Mouse (Mus musculus): ENCODE data around the gene Treml4. TPM values are rescaled to one million over a fixed set of nuclear protein-coding genes. Genes with fewer than 3 reads are reported as not detected.

The Treml4 gene
- polyA plus RNA-seq, 1 experiment from 2014 or later = 0.20 TPM

DNA sequence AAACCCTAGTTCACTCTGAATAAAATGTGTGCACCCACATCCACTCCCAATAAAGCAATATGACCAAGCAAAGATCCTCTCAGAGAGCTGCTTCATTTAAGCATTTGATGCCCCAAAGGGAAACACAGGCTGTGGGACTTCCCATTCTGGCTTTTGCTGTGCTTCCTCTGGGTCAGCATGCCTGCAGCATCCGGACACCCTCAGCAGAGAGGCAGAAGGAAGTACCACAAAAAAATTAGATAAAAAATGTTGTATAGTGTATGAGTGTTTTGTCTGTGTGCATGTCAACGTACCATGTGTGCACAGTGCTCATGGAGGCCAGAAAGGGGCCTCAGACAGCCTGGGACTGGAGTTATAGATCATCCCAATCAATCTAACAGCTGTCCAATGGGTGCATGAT lies 2.2 kb upstream of the Treml4 start:
- DNase-seq (ENCODE audit: low spot score) = no peak
- peaks cover 13% of the 10 kb centered on the region for H3K9me3 ChIP-seq (replicated peaks)
- no peak overlapping the region for H3K27ac ChIP-seq (replicated peaks)
- no peak overlapping the region for H3K4me3 ChIP-seq
- 84% methylated on average over 2 of the region's 2 CpGs for WGBS
- peaks cover 14% of the 10 kb centered on the region for H3K4me1 ChIP-seq
- no peaks in the 10 kb centered on the region for H3K36me3 ChIP-seq
- no peaks in the 10 kb centered on the region for H3K27me3 ChIP-seq (ENCODE audit: low read depth, poor library complexity, severe bottlenecking)

DNA sequence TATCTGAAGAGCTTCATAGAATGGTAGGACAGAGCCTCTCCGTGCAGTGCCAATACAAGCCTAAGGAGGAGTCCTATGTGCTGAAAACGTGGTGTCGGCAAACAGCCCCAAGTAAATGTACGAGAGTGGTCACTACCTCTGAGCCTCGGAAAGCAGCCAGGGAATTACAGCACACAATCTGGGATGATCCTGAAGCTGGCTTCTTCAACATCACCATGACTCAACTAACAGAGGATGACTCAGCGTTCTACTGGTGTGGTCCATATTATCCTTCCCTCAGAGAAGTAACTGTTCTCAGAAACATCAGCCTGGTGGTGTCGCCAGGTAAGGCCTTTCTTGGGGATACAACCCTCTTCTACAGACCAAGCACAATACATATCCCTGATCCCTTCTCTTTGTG lies 567 bp downstream of the Treml4 start:
- H3K27me3 ChIP-seq (ENCODE audit: low read depth, poor library complexity, severe bottlenecking) = no peaks in the 10 kb centered on the region

DNA sequence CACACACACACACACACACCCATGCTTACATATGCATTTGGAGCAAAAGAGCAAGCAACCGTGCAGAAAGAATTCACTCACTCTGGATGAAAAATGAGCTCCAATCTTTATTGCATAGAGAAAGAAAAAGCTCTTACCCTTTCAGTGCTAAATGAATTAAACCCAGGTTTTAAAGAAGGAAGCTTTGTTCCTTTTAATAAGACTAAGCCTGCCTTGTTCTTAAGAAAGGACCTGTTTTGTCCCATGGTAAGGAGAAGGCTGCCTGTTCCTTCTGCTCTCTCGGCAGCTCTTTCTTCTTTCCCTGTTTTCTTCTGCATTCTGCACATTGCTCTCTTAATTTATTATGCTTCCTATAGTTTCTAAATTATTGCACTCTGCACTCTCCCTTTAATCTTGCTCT lies 2.0 kb downstream of the Treml4 start:
- Histone ChIP-seq H3K4me3 (no peak overlapping the region), H3K27ac (replicated peaks) (no peak overlapping the region), H3K27me3 (ENCODE audit: low read depth, poor library complexity, severe bottlenecking) (no peaks in the 10 kb centered on the region), H3K9me3 (replicated peaks) (no peaks in the 10 kb centered on the region), H3K4me1 (peaks cover 14% of the 10 kb centered on the region), H3K36me3 (no peaks in the 10 kb centered on the region)
- no peak for DNase-seq (ENCODE audit: low spot score)
- 33% methylated on average over 2 of the region's 2 CpGs for WGBS

More for the DNA sequence above, 567 bp downstream of the Treml4 start:
- peaks cover 14% of the 10 kb centered on the region for H3K4me1 ChIP-seq
- no peak overlapping the region for H3K27ac ChIP-seq (replicated peaks)
- no peaks in the 10 kb centered on the region for H3K36me3 ChIP-seq
- WGBS = 91% methylated on average over 7 of the region's 7 CpGs
- DNase-seq (ENCODE audit: low spot score) = no peak
- H3K9me3 ChIP-seq (replicated peaks) = peaks cover 3% of the 10 kb centered on the region; the same call in 1 of the 2 replicates
- no peak overlapping the region for H3K4me3 ChIP-seq

DNA sequence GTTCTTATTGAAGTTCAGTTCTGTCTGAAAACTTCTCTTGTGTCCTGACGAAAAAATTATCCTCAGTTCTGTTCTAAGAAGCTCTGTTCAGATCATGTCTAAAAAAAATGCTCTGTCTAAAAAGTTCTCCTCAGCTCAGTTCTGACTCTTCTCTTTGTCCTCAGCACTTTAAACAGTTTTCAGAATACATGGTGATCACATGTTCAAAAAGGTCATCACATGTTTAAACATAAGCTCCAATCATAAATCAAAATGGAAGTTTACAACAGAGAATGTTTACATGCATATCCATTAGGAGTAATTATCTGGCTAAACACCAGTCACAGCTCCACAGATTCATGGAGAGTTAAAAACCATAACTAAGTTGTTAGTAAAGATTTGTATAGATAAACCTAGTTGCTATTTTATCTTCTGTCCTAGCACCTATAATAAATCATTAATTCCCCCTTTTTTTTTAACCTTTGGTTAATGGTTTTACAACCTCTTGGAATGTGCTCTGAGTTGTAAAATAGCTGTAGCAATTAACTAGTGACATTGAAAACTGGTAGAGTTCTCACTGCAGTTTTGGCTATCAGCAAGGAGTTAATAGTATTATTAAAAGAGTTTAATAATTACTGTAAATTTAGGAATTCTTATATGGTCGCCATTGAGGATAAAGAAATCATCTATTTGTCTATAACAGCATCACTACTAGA lies 2.7 kb downstream of the Treml4 start:
- H3K4me1 ChIP-seq = peaks cover 14% of the 10 kb centered on the region
- 53% methylated on average over 2 of the region's 2 CpGs for WGBS
- DNase-seq (ENCODE audit: low spot score) = no peak
- H3K27ac ChIP-seq (replicated peaks) = no peak overlapping the region
- no peaks in the 10 kb centered on the region for H3K9me3 ChIP-seq (replicated peaks)
- no peaks in the 10 kb centered on the region for H3K27me3 ChIP-seq (ENCODE audit: low read depth, poor library complexity, severe bottlenecking)
- no peaks in the 10 kb centered on the region for H3K36me3 ChIP-seq
- no peak overlapping the region for H3K4me3 ChIP-seq

DNA sequence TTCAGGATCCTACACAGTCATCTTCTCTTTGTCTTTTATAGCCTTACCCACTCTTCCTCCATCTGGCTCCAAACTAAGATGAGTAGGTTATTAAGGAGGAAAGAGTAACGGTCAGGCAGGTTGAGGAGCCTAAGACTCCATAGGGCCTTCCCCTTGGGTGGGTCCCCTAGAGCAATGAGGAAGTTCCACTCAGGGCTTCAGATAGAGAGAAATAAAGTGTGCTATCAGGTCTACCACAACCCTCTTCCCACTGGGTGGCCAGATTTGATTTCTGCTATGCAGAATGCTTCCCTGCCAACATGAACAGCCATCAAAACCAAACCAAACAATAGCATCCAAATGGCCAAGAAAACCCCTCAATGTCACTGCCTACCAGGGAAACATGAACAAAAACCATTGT lies 3.5 kb downstream of the Treml4 start:
- H3K27ac ChIP-seq (replicated peaks) = no peak overlapping the region
- no peak for DNase-seq (ENCODE audit: low spot score)
- H3K4me3 ChIP-seq = no peak overlapping the region
- no peaks in the 10 kb centered on the region for H3K27me3 ChIP-seq (ENCODE audit: low read depth, poor library complexity, severe bottlenecking)
- no peaks in the 10 kb centered on the region for H3K36me3 ChIP-seq
- WGBS = 82% methylated on average over 1 of the region's 1 CpGs
- no peaks in the 10 kb centered on the region for H3K9me3 ChIP-seq (replicated peaks)
- peaks cover 14% of the 10 kb centered on the region for H3K4me1 ChIP-seq

DNA sequence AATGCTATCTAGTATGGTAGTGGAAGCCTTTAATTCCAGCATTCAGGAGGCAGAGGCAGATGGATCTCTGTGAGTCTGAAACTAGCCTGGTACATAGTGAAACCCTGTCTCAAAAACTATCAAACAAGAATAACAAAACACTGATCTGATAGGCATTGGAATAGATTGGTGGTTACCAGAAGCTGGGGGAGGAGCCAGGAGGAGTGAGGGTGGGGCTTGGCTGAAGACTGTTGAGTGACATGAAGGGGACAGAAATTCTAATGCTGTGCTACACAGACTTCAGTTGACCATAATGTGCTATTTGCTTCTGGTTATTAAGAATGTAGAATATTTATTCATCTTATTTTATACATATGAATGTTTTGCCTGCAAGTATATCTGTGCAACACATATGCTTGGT lies 4.2 kb downstream of the Treml4 start:
- Histone ChIP-seq H3K27me3 (ENCODE audit: low read depth, poor library complexity, severe bottlenecking) (no peaks in the 10 kb centered on the region), H3K4me1 (peaks cover 14% of the 10 kb centered on the region)
- DNase-seq (ENCODE audit: low spot score) = no peak

DNA sequence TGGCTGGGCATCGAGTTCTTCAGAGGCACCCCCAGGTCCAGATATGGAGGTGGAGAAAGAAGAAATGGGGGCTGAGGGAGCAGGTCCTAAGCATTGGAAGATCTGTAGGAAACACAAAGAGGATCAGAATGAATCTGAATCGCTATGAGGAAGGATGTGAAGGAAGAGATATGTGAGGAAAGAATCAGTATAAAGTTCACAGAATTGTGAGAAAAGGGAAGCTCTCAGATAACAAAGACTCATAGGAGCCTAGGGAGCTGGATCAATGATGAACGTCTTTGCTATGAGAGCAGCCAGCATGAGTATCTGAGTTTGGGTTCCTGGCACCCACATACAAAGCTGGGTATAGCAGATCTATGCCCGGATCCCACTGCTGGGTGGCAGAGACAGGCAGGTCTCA lies 5.7 kb downstream of the Treml4 start:
- WGBS = 78% methylated on average over 4 of the region's 4 CpGs
- Histone ChIP-seq H3K36me3 (no peaks in the 10 kb centered on the region), H3K27me3 (ENCODE audit: low read depth, poor library complexity, severe bottlenecking) (no peaks in the 10 kb centered on the region), H3K4me3 (no peak overlapping the region), H3K4me1 (peaks cover 14% of the 10 kb centered on the region), H3K9me3 (replicated peaks) (no peaks in the 10 kb centered on the region), H3K27ac (replicated peaks) (no peak overlapping the region)
- no peak for DNase-seq (ENCODE audit: low spot score)

More for the DNA sequence above, 4.2 kb downstream of the Treml4 start:
- H3K36me3 ChIP-seq = no peaks in the 10 kb centered on the region
- H3K27ac ChIP-seq (replicated peaks) = no peak overlapping the region
- H3K9me3 ChIP-seq (replicated peaks) = no peaks in the 10 kb centered on the region
- H3K4me3 ChIP-seq = no peak overlapping the region

DNA sequence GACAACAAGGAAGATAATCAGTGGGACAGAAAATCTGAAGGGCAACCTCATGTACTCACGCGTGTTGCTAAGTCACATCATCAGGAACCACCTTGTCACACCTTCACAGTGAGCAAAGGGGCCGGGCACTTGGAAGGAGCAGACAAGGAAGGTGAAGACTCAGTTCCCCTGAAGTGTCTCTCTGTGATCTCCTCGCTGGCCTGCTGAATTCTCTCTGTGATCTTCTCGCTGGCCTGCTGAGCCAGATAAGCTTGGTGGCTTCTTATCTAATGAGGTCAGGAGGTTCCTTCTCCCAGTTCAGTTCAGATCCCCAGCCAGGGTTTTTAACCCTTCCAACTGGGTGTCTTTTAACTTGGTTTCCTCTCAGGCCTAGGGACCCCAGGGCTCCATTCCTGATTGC lies 8.1 kb downstream of the Treml4 start:
- DNase-seq (ENCODE audit: low spot score) = no peak
- WGBS = 78% methylated on average over 5 of the region's 5 CpGs
- H3K27ac ChIP-seq (replicated peaks) = no peak overlapping the region

DNA sequence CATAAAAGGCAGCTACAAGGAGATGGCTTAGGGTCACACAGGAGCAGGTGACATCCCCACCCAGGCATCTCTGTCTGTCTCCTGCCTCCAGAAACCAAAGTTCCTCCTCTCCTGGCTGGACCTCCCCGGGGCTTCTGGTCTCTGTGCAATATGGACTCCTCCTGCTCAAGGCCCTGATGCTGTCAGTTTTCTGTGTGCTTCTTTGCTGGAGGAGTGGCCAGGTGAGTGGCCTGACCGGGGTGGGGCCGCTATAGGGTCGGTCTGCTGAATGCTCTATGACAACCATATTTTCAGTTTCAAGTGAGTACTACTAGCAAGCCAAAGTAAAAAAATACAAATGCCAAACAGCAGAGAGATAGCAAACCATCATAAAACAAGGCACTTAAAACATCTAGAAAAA lies 8.5 kb downstream of the Treml4 start:
- Histone ChIP-seq H3K4me3 (no peak overlapping the region), H3K36me3 (no peaks in the 10 kb centered on the region), H3K27me3 (ENCODE audit: low read depth, poor library complexity, severe bottlenecking) (no peaks in the 10 kb centered on the region), H3K4me1 (no peaks in the 10 kb centered on the region), H3K27ac (replicated peaks) (no peak overlapping the region), H3K9me3 (replicated peaks) (no peaks in the 10 kb centered on the region)
- no peak for DNase-seq (ENCODE audit: low spot score)
- WGBS = 90% methylated on average over 4 of the region's 4 CpGs

More for the DNA sequence above, 8.1 kb downstream of the Treml4 start:
- H3K36me3 ChIP-seq = no peaks in the 10 kb centered on the region
- no peaks in the 10 kb centered on the region for H3K4me1 ChIP-seq
- no peaks in the 10 kb centered on the region for H3K27me3 ChIP-seq (ENCODE audit: low read depth, poor library complexity, severe bottlenecking)
- no peak overlapping the region for H3K4me3 ChIP-seq
- no peaks in the 10 kb centered on the region for H3K9me3 ChIP-seq (replicated peaks)

DNA sequence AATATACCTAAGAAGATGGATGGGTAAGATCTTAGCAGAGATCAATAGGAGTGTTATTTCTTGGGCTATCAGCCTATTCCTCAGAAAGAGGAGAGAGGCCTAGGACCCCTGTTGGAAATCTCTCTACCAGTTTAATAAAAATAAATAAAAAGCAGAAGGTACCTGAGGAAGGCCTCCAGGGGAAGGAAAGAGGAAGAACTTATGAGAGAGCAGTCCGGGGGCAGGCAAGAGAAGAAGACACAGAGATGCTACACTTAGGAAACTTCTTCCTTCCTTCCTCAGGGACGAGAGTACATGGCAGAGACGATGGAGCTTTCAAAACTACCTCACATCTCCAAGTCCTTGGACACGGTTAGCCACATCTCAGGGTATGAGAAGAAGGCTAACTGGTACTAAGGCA lies 10.0 kb downstream of the Treml4 start:
- no peak overlapping the region for H3K27ac ChIP-seq (replicated peaks)
- H3K9me3 ChIP-seq (replicated peaks) = no peaks in the 10 kb centered on the region
- no peak overlapping the region for H3K4me3 ChIP-seq
- H3K27me3 ChIP-seq (ENCODE audit: low read depth, poor library complexity, severe bottlenecking) = no peaks in the 10 kb centered on the region
- no peaks in the 10 kb centered on the region for H3K36me3 ChIP-seq
- no peaks in the 10 kb centered on the region for H3K4me1 ChIP-seq
- 89% methylated on average over 4 of the region's 4 CpGs for WGBS
- no peak for DNase-seq (ENCODE audit: low spot score)

DNA sequence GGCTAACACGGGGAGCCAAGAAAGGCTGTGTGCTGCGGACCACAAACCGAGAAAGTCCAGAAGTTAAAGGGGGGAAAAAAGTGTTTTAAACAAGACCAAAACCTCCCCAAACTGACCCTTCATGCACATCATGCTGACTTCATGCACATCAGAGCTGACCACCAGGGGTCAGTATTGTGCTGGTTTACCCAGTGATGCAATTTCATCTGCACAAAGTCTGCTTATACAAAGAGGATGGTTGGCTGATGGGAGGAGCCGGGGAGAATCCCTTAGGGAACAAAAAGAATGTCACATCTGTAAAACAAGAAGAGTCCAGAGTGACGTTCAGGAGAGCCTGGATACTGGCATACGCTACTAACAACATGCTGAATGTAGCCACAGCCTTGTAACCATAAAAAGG lies 10.8 kb downstream of the Treml4 start:
- Histone ChIP-seq H3K27me3 (ENCODE audit: low read depth, poor library complexity, severe bottlenecking) (no peaks in the 10 kb centered on the region), H3K9me3 (replicated peaks) (no peaks in the 10 kb centered on the region), H3K4me1 (no peaks in the 10 kb centered on the region), H3K4me3 (no peak overlapping the region), H3K27ac (replicated peaks) (no peak overlapping the region), H3K36me3 (no peaks in the 10 kb centered on the region)
- peak; percentile 73 for DNase-seq (ENCODE audit: low spot score)
- WGBS = 36% methylated on average over 6 of the region's 6 CpGs

DNA sequence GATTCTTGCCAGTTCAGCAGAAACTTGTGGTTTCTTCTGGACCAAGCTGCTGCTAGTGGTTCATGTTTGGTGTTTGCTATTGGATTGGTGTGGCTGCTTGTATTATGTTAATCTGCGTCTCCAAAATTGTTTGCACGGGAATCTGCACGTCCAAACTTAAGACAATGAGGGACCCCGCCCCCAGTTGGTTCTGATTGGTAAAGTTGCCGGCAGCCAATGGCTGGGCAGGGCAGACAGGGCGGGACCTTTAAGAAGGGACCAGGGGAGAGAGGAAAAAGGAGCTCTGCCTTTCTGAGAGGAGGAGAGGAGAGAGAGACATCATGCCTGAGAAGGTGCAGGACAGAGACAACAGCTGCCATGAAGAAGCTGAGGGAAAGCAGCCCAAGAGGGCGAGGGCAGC lies 11.6 kb downstream of the Treml4 start:
- WGBS = 60% methylated on average over 7 of the region's 7 CpGs
- H3K27ac ChIP-seq (replicated peaks) = no peak overlapping the region

DNA sequence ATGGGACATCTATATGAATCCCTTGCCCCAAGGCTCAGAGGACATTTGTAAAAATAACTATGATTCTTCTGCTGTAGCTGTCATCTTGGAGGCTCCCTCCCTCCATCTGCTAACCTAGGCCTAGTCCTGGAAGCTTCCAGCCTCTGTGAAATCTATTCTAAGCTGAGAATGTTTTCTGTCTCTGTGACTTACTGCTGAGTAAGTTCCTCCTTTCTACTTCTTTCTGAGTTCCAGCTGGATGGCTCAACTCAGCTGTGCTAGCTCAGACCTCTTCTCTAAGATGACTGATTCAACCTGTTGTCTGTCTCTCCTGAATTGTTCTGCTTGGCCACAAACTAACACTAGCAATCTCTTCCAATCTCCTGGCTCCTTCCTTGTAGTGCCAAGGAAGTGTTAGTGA lies 14.3 kb downstream of the Treml4 start:
- H3K4me1 ChIP-seq = peaks cover 23% of the 10 kb centered on the region
- no peaks in the 10 kb centered on the region for H3K9me3 ChIP-seq (replicated peaks)
- H3K36me3 ChIP-seq = no peaks in the 10 kb centered on the region
- no peak for DNase-seq (ENCODE audit: low spot score)
- no peak overlapping the region for H3K4me3 ChIP-seq
- H3K27ac ChIP-seq (replicated peaks) = no peak overlapping the region
- no peaks in the 10 kb centered on the region for H3K27me3 ChIP-seq (ENCODE audit: low read depth, poor library complexity, severe bottlenecking)

More for the DNA sequence above, 11.6 kb downstream of the Treml4 start:
- DNase-seq (ENCODE audit: low spot score) = no peak
- Histone ChIP-seq H3K27me3 (ENCODE audit: low read depth, poor library complexity, severe bottlenecking) (no peaks in the 10 kb centered on the region), H3K4me1 (peaks cover 4% of the 10 kb centered on the region), H3K4me3 (no peak overlapping the region), H3K9me3 (replicated peaks) (no peaks in the 10 kb centered on the region), H3K36me3 (no peaks in the 10 kb centered on the region)

DNA sequence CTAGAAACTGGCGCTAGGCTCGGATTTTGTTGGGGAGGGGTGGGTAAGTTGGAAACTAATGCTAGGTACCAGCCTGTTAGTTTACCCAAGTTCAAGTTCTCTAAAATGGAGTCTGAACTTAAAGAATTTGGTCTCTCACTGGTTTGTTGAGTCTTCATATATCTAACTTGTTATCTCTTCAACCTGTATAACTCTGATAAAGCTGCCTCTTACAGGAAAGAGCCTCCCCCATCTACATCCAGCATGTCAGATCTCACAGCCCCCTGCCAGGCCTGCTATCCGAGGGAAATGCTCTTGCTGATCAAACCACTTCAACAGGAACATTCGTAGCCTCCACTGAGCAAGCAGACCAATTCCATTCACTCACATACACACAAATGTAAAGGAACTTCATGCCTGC lies 14.9 kb downstream of the Treml4 start:
- Histone ChIP-seq H3K4me3 (no peak overlapping the region), H3K27me3 (ENCODE audit: low read depth, poor library complexity, severe bottlenecking) (no peaks in the 10 kb centered on the region), H3K27ac (replicated peaks) (no peak overlapping the region), H3K4me1 (peaks cover 23% of the 10 kb centered on the region), H3K9me3 (replicated peaks) (no peaks in the 10 kb centered on the region), H3K36me3 (no peaks in the 10 kb centered on the region)
- 85% methylated on average over 4 of the region's 4 CpGs for WGBS
- no peak for DNase-seq (ENCODE audit: low spot score)
